Mouse (Mus musculus) testis, adult 2 months (tissue): ENCODE data around the gene Ankle2. TPM values are rescaled to one million over a fixed set of nuclear protein-coding genes. Genes with fewer than 3 reads are reported as not detected.
A peak's percentile ranks its signal among the peaks of the same experiment; 100 is the strongest.

Experiments used
- H3K27ac ChIP-seq: fragments of 200-500 bp; 2 replicates; pipeline ENCODE4 v1.5.1; 2012; ENCODE audit warnings: low read depth, low read length; ENCODE audit not compliant: control insufficient read depth, insufficient read depth
- H3K27me3 ChIP-seq: fragments of 200-500 bp; 2 replicates; pipeline ENCODE4 v1.6.1; 2012; ENCODE audit warnings: mild to moderate bottlenecking, low read length, moderate library complexity; ENCODE audit not compliant: control insufficient read depth, insufficient read depth
- H3K36me3 ChIP-seq: fragments of 200-500 bp; 2 replicates; pipeline ENCODE4 v1.6.1; 2012; ENCODE audit warnings: mild to moderate bottlenecking, low read length; ENCODE audit not compliant: control insufficient read depth, insufficient read depth
- H3K4me1 ChIP-seq: fragments of 200-500 bp; 2 replicates; pipeline ENCODE4 v1.6.1; 2012; ENCODE audit warnings: low read length; ENCODE audit not compliant: control insufficient read depth, insufficient read depth
- H3K4me3 ChIP-seq: fragments of 200-500 bp; 2 replicates; pipeline ENCODE4 v1.5.1; 2012; ENCODE audit warnings: low read depth, mild to moderate bottlenecking, low read length, moderate library complexity, mixed read lengths; ENCODE audit not compliant: control insufficient read depth
- CTCF ChIP-seq: fragments of 200-500 bp; IDR thresholded peaks from 2 replicates; pipeline ENCODE4 v1.5.1; 2012; ENCODE audit warnings: low read depth, mild to moderate bottlenecking, inconsistent platforms, low read length, moderate library complexity; ENCODE audit not compliant: control insufficient read depth, insufficient read depth, insufficient replicate concordance
- POLR2A ChIP-seq: fragments of 200-500 bp; IDR thresholded peaks from 2 replicates; pipeline ENCODE4 v1.6.1; 2012; ENCODE audit warnings: low read depth, mild to moderate bottlenecking, inconsistent platforms, low read length, moderate library complexity; ENCODE audit not compliant: control insufficient read depth
- polyA plus RNA-seq: library from polyadenylated mRNA; depleted of rRNA; stranded (reverse); fragments of >200 nt; gene quantifications from 2 replicates; pipeline ENCODE4 v1.2.3, GENCODE M21; 2012

Ankle2 gene
- polyA plus RNA-seq, 1 experiment, result 10.6 TPM

GRCm38 (mm10) chr5:110284536-110284935, 53.7 kb downstream of the Ankle2 start:
- Histone ChIP-seq H3K36me3 (no peaks in the 10 kb centered on the region), H3K27me3 (no peaks in the 10 kb centered on the region), H3K4me3 (no peak overlapping the region), H3K27ac (no peak overlapping the region), H3K4me1 (peaks cover 6% of the 10 kb centered on the region)
- TF ChIP-seq CTCF (no peak; the same call in 1 of the 2 replicates), POLR2A (no peak)

- no peak overlapping the region for H3K27ac ChIP-seq
- peaks cover 6% of the 10 kb centered on the region for H3K4me1 ChIP-seq
- TF ChIP-seq CTCF, result no peak
- no peak for TF ChIP-seq POLR2A
- H3K36me3 ChIP-seq, result no peaks in the 10 kb centered on the region
- H3K4me3 ChIP-seq, result peak overlapping the region; percentile 52
- no peaks in the 10 kb centered on the region for H3K27me3 ChIP-seq
Observed at GRCm38 (mm10) chr5:110285156-110285555, 54.4 kb downstream of the Ankle2 start.

GRCm38 (mm10) chr5:110285770-110286445, 55.1 kb downstream of the Ankle2 start, which contains the start of the genes Pxmp2 and Pole:
Gene Pxmp2, minus strand, starts transcription at chr5:110286186.
Gene Pole, plus strand, starts transcription at chr5:110286306.
- peak within 1 kb of the TSS; percentile 91 for H3K4me3 ChIP-seq
- peaks cover 6% of the 10 kb centered on the region for H3K4me1 ChIP-seq
- TF ChIP-seq CTCF (no peak), POLR2A (peak; percentile 58)
- no peaks in the 10 kb centered on the region for H3K36me3 ChIP-seq
- peak within 1 kb of the TSS; percentile 56 for H3K27ac ChIP-seq
- H3K27me3 ChIP-seq, result no peaks in the 10 kb centered on the region

- no peaks in the 10 kb centered on the region for H3K27me3 ChIP-seq
- peaks cover 6% of the 10 kb centered on the region for H3K4me1 ChIP-seq
Observed at GRCm38 (mm10) chr5:110286446-110287083, 55.8 kb downstream of the Ankle2 start.

GRCm38 (mm10) chr5:110287084-110287475, 56.3 kb downstream of the Ankle2 start:
- Histone ChIP-seq H3K4me3 (no peak overlapping the region), H3K4me1 (peaks cover 6% of the 10 kb centered on the region), H3K27ac (no peak overlapping the region), H3K27me3 (no peaks in the 10 kb centered on the region), H3K36me3 (no peaks in the 10 kb centered on the region)
- TF ChIP-seq POLR2A (no peak), CTCF (no peak)

More at GRCm38 (mm10) chr5:110286446-110287083, 55.8 kb downstream of the Ankle2 start:
- TF ChIP-seq POLR2A, result no peak
- no peak for TF ChIP-seq CTCF
- Histone ChIP-seq H3K4me3 (peak overlapping the region; percentile 91), H3K27ac (peak overlapping the region; percentile 56), H3K36me3 (no peaks in the 10 kb centered on the region)

GRCm38 (mm10) chr5:110291649-110292048, 60.8 kb downstream of the Ankle2 start:
- Histone ChIP-seq H3K27me3 (no peaks in the 10 kb centered on the region), H3K4me3 (no peak overlapping the region), H3K4me1 (no peaks in the 10 kb centered on the region), H3K27ac (no peak overlapping the region), H3K36me3 (no peaks in the 10 kb centered on the region; the same call in 1 of the 2 replicates)
- TF ChIP-seq CTCF (no peak), POLR2A (no peak)

GRCm38 (mm10) chr5:110296637-110297036, 65.8 kb downstream of the Ankle2 start:
- TF ChIP-seq CTCF (no peak), POLR2A (no peak)
- Histone ChIP-seq H3K27ac (no peak overlapping the region), H3K4me1 (no peaks in the 10 kb centered on the region), H3K36me3 (peaks cover 4% of the 10 kb centered on the region), H3K27me3 (no peaks in the 10 kb centered on the region), H3K4me3 (no peak overlapping the region)
